Mouse (Mus musculus): ENCODE data around the gene Olfr1463.

Gene Olfr1463

DNA sequence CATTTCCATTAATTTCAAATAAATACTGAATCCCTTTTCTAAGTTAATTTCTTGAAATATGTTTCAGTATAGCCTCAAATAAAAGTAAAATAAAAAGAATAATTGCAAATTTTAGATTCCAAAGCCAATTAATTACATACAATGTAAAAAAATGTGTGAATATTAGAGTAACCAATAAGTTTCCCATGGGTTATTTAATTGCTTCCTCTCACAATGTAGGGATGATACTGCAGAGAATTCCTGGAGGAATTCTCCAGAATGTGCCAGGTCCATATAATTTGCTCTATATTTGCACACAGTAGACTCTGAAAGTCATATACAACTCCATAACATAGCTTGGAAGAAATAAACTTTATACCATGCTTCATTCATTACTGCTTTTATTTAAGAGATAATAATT lies at the start of gene Olfr1463:
Gene Olfr1463, plus strand, starts transcription at position 301 of the 400 bp plus-strand sequence.
- DNase-seq (ENCODE audit: low read depth, low spot score): no peak

DNA sequence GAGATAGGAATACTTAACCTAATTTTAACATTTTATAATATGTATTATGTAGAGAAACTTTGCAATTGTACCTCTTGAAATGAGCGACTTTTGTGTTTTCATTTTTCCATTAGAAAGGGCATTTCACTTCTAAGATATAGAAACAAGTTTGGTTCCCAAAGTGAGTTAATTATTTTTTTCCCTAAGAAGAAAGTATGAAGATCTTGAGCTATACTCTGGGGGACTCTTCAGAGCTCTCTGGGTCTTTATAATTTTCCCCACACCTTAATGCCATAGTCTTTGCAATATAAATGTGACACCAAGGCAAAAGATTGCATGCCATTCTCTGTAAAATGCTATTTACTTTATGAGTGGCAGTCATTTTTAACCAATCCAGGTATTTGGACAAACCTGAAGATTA lies 45.7 kb upstream of the Olfr1463 start, which contains the start of gene Olfr1462:
Gene Olfr1462, plus strand, starts transcription at position 301 of the 400 bp plus-strand sequence.
- DNase-seq (ENCODE audit: low read depth, low spot score): no peak

DNA sequence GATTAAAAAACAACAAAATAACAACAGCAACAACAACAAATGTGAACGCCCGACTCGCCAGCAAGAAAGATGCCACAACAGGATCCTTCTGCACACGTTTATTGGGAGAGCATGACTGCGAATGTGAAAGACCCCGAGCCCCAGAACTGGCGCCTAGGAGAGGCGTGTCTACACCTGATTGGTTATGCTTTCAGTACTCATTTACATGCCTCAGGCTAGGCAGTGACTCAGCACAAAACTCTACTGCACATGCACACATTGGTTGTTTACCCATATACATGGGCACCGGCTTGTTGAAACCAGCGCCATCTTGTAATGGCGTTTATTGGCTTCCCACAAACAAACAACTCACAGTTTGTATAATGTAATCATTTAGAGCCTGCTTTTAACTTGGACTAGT lies 9.5 kb upstream of the Olfr1463 start:
- no peak for DNase-seq (ENCODE audit: low read depth, low spot score)
